Mouse (Mus musculus) adrenal gland, adult (tissue): ENCODE measurements around the gene Ttc28.
A peak's percentile ranks its signal among the peaks of the same experiment; 100 is the strongest.

Experiments used
- DNase-seq, 2 experiments: peaks; one replicate each; pipeline ENCODE4 v3.0.0; 2022 to 2023; ENCODE audit warnings: low spot score in 1 of 2; ENCODE audit not compliant: inconsistent age in 2 of 2

Gene Ttc28

GRCm38 (mm10) chr5:111317526-111317925 is 437.9 kb downstream of the Ttc28 start:
- DNase-seq, result no peak

GRCm38 (mm10) chr5:111318946-111319345 is 439.3 kb downstream of the Ttc28 start:
- no peak for DNase-seq

GRCm38 (mm10) chr5:111325813-111326212 is 446.2 kb downstream of the Ttc28 start:
- DNase-seq, result no peak

GRCm38 (mm10) chr5:111327420-111327819 is 447.8 kb downstream of the Ttc28 start:
- no peak for DNase-seq

- no peak for DNase-seq
These were observed 450.3 kb downstream of the Ttc28 start for GRCm38 (mm10) chr5:111329782-111330416.

GRCm38 (mm10) chr5:111330417-111331098 is 451.0 kb downstream of the Ttc28 start, which contains the start of gene Pitpnb:
Gene Pitpnb (plus strand): TSS chr5:111330763.
- peak; percentile 99 for DNase-seq

GRCm38 (mm10) chr5:111331099-111331435 is 451.5 kb downstream of the Ttc28 start:
- DNase-seq, result no peak

- no peak for DNase-seq
These were observed 456.5 kb downstream of the Ttc28 start for GRCm38 (mm10) chr5:111335939-111336691.
